Mouse (Mus musculus) stomach, embryonic 14.5 days (tissue): Measurements from ENCODE around the gene Rad51c. TPM values are rescaled to one million over a fixed set of nuclear protein-coding genes. Genes with fewer than 3 reads are reported as not detected.
"Not testable (repeated sequence)": the region's sequence is repeated elsewhere in the genome, so short reads cannot be mapped to it uniquely, and the experiment has no call there.

Experiments
- ATAC-seq: fragments of 200-750 bp; cut with Nextera tagmentation; 2 replicates; pipeline ENCODE4 v1.8.0; 2017; ENCODE audit warnings: low read depth, moderate TSS enrichment; ENCODE audit not compliant: insufficient number of reproducible peaks, insufficient read depth, low FRiP score
- H3K27ac ChIP-seq: fragments of 300-500 bp; sonication (generic); 2 replicates; pipeline ENCODE4 v1.5.1; 2014; ENCODE audit warnings: mild to moderate bottlenecking, low read length, moderate library complexity, mixed read lengths
- H3K27me3 ChIP-seq: fragments of 300-500 bp; sonication (generic); 2 replicates; pipeline ENCODE4 v1.6.1; 2014; ENCODE audit warnings: low read length, control low read depth, mixed read lengths; ENCODE audit not compliant: control insufficient read depth, insufficient read depth
- H3K36me3 ChIP-seq: fragments of 300-500 bp; sonication (generic); 2 replicates; pipeline ENCODE4 v1.6.1; 2014; ENCODE audit warnings: mild to moderate bottlenecking, control low read depth, low read length, moderate library complexity, mixed read lengths; ENCODE audit not compliant: control insufficient read depth, insufficient read depth
- H3K4me1 ChIP-seq: fragments of 300-500 bp; sonication (generic); 2 replicates; pipeline ENCODE4 v1.6.1; 2014; ENCODE audit warnings: low read length, control low read depth, mixed read lengths; ENCODE audit not compliant: control insufficient read depth, insufficient read depth
- H3K4me2 ChIP-seq: fragments of 300-500 bp; sonication (generic); replicated peaks from 2 replicates; pipeline ENCODE4 v1.6.1; 2014; ENCODE audit warnings: low read depth, low read length, control low read depth
- H3K4me3 ChIP-seq: fragments of 300-500 bp; sonication (generic); 2 replicates; pipeline ENCODE4 v1.5.1; 2014; ENCODE audit warnings: low read depth, low read length, control low read depth
- H3K9ac ChIP-seq: fragments of 300-500 bp; sonication (generic); replicated peaks from 2 replicates; pipeline ENCODE4 v1.6.1; 2014; ENCODE audit warnings: low read depth, mild to moderate bottlenecking, control low read depth, low read length, moderate library complexity, mixed read lengths
- H3K9me3 ChIP-seq: fragments of 300-500 bp; sonication (generic); 2 replicates; pipeline ENCODE4 v1.6.1; 2016; ENCODE audit warnings: low read depth, low read length, control low read depth; ENCODE audit not compliant: control insufficient read depth
- WGBS: fragments of 180-500 bp; shearing (Covaris S2); extraction: QIAGEN DNeasy Blood & Tissue Kit; methylation state at CpG from one replicate; pipeline ENCODE4 v1.1.7; 2014; 5-methylcytosine and 5-hydroxymethylcytosine counted together
- polyA plus RNA-seq: library from polyadenylated mRNA; unstranded; fragments of >200 nt; fragmentation: Nextera tagmentation; extraction: Ambion mirVana; gene quantifications from 2 replicates; pipeline ENCODE4 v1.2.1, GENCODE M21; 2014

Rad51c gene
- polyA plus RNA-seq, 1 experiment from 2014 or later = 6.0 TPM

- H3K36me3 ChIP-seq = no peaks in the 10 kb centered on the region
- no peak overlapping the region for H3K4me3 ChIP-seq
- H3K4me2 ChIP-seq = no peak overlapping the region
- ATAC-seq = no peak
- H3K9me3 ChIP-seq = no peaks in the 10 kb centered on the region
- no peaks in the 10 kb centered on the region for H3K4me1 ChIP-seq
- 50% methylated on average over 5 of the region's 5 CpGs for WGBS
- no peak overlapping the region for H3K9ac ChIP-seq
- no peaks in the 10 kb centered on the region for H3K27me3 ChIP-seq
- H3K27ac ChIP-seq = no peak overlapping the region
These were observed 11.4 kb upstream of the Rad51c start for GRCm38 (mm10) chr11:87416120-87416519.

GRCm38 (mm10) chr11:87413412-87413811 is 8.7 kb upstream of the Rad51c start:
- not testable (repeated sequence) for H3K27me3 ChIP-seq, H3K4me3 ChIP-seq, H3K4me1 ChIP-seq, H3K9ac ChIP-seq, H3K9me3 ChIP-seq, H3K27ac ChIP-seq, ATAC-seq, H3K4me2 ChIP-seq, H3K36me3 ChIP-seq
- 63% methylated on average over 3 of the region's 3 CpGs for WGBS

- peak; percentile 91 for ATAC-seq
- Histone ChIP-seq H3K27ac (peak overlapping the region; percentile 89), H3K4me1 (no peaks in the 10 kb centered on the region), H3K36me3 (no peaks in the 10 kb centered on the region), H3K4me3 (peak overlapping the region; percentile 47), H3K9ac (peak overlapping the region; percentile 47), H3K9me3 (no peaks in the 10 kb centered on the region), H3K4me2 (peak overlapping the region; percentile 46), H3K27me3 (no peaks in the 10 kb centered on the region)
- WGBS = 2% methylated on average over 58 of the region's 58 CpGs
These were observed 472 bp downstream of the Rad51c start for GRCm38 (mm10) chr11:87404111-87404853.

- H3K9me3 ChIP-seq = no peaks in the 10 kb centered on the region
- WGBS = 87% methylated on average over 2 of the region's 2 CpGs
These were observed 6.4 kb downstream of the Rad51c start for GRCm38 (mm10) chr11:87398402-87398801.

GRCm38 (mm10) chr11:87393855-87394254 is 10.9 kb downstream of the Rad51c start:
- Histone ChIP-seq H3K4me3 (no peak overlapping the region), H3K9ac (no peak overlapping the region), H3K9me3 (no peaks in the 10 kb centered on the region), H3K36me3 (no peaks in the 10 kb centered on the region), H3K4me2 (no peak overlapping the region), H3K27me3 (no peaks in the 10 kb centered on the region), H3K27ac (no peak overlapping the region), H3K4me1 (no peaks in the 10 kb centered on the region)
- 62% methylated on average over 1 of the region's 1 CpGs for WGBS
- no peak for ATAC-seq

More at GRCm38 (mm10) chr11:87398402-87398801, 6.4 kb downstream of the Rad51c start:
- no peak overlapping the region for H3K9ac ChIP-seq
- no peak overlapping the region for H3K4me2 ChIP-seq
- ATAC-seq = no peak
- H3K4me1 ChIP-seq = no peaks in the 10 kb centered on the region
- no peaks in the 10 kb centered on the region for H3K27me3 ChIP-seq
- no peak overlapping the region for H3K4me3 ChIP-seq
- H3K36me3 ChIP-seq = no peaks in the 10 kb centered on the region
- no peak overlapping the region for H3K27ac ChIP-seq

- WGBS = 88% methylated on average over 1 of the region's 1 CpGs
- ATAC-seq = no peak
- Histone ChIP-seq H3K4me2 (no peak overlapping the region), H3K4me3 (no peak overlapping the region), H3K27me3 (no peaks in the 10 kb centered on the region), H3K4me1 (no peaks in the 10 kb centered on the region), H3K27ac (no peak overlapping the region), H3K9me3 (no peaks in the 10 kb centered on the region), H3K36me3 (no peaks in the 10 kb centered on the region; the same call in 1 of the 2 replicates), H3K9ac (no peak overlapping the region)
These were observed 19.1 kb downstream of the Rad51c start for GRCm38 (mm10) chr11:87385676-87386075.

GRCm38 (mm10) chr11:87384551-87384950 is 20.2 kb downstream of the Rad51c start:
- no peaks in the 10 kb centered on the region for H3K9me3 ChIP-seq
- 93% methylated on average over 4 of the region's 4 CpGs for WGBS

GRCm38 (mm10) chr11:87367865-87368580 is 36.7 kb downstream of the Rad51c start:
- Histone ChIP-seq H3K9me3 (no peaks in the 10 kb centered on the region), H3K9ac (no peak overlapping the region), H3K27me3 (no peaks in the 10 kb centered on the region), H3K27ac (no peak overlapping the region), H3K4me2 (no peak overlapping the region), H3K4me1 (no peaks in the 10 kb centered on the region), H3K4me3 (no peak overlapping the region), H3K36me3 (no peaks in the 10 kb centered on the region)
- WGBS = 77% methylated on average over 9 of the region's 9 CpGs
- peak; percentile 67; the same call in 1 of the 2 replicates for ATAC-seq

More at GRCm38 (mm10) chr11:87384551-87384950, 20.2 kb downstream of the Rad51c start:
- Histone ChIP-seq H3K9ac (no peak overlapping the region), H3K4me1 (no peaks in the 10 kb centered on the region), H3K36me3 (no peaks in the 10 kb centered on the region; the same call in 1 of the 2 replicates), H3K27me3 (no peaks in the 10 kb centered on the region), H3K27ac (no peak overlapping the region), H3K4me3 (no peak overlapping the region), H3K4me2 (no peak overlapping the region)
- ATAC-seq = no peak
